Mouse (Mus musculus) stomach, embryonic 15.5 days (tissue): ENCODE measurements at regions not wholly inside any gene's neighbourhood (a gene's known extent, or its start where the extent isn't known, plus 50 kb on each side); places are given as distances from the start of the nearest gene placed in this dataset.

Source experiments
- ATAC-seq: fragments of 200-750 bp; cut with Nextera tagmentation; 2 replicates; pipeline ENCODE4 v1.8.0; 2017; ENCODE audit warnings: low read depth, moderate number of reproducible peaks, moderate TSS enrichment; ENCODE audit not compliant: insufficient read depth, low FRiP score
- H3K27ac ChIP-seq: fragments of 300-500 bp; sonication (generic); 2 replicates; pipeline ENCODE4 v1.5.1; 2015; ENCODE audit warnings: mild to moderate bottlenecking, inconsistent platforms
- H3K27me3 ChIP-seq: fragments of 300-500 bp; sonication (generic); replicated peaks from 2 replicates; pipeline ENCODE4 v1.6.1; 2015; ENCODE audit warnings: inconsistent platforms
- H3K36me3 ChIP-seq: fragments of 300-500 bp; sonication (generic); 2 replicates; pipeline ENCODE4 v1.6.1; 2015; ENCODE audit warnings: inconsistent platforms
- H3K4me1 ChIP-seq: fragments of 300-500 bp; sonication (generic); 2 replicates; pipeline ENCODE4 v1.6.1; 2015; ENCODE audit warnings: inconsistent platforms
- H3K4me2 ChIP-seq: fragments of 300-500 bp; sonication (generic); 2 replicates; pipeline ENCODE4 v1.6.1; 2015; ENCODE audit warnings: mild to moderate bottlenecking, inconsistent platforms
- H3K4me3 ChIP-seq: fragments of 300-500 bp; sonication (generic); replicated peaks from 2 replicates; pipeline ENCODE4 v1.5.1; 2015; ENCODE audit warnings: inconsistent platforms
- H3K9ac ChIP-seq: fragments of 300-500 bp; sonication (generic); 2 replicates; pipeline ENCODE4 v1.6.1; 2015; ENCODE audit warnings: inconsistent platforms
- H3K9me3 ChIP-seq: fragments of 300-500 bp; sonication (generic); 2 replicates; pipeline ENCODE4 v1.6.1; 2016; ENCODE audit warnings: inconsistent platforms
- WGBS: fragments of 180-500 bp; shearing (Covaris S2); methylation state at CpG from one replicate; pipeline ENCODE4 v1.1.7; 2015; 5-methylcytosine and 5-hydroxymethylcytosine counted together

GRCm38 (mm10) chr16:76218310-76219170 is 155.1 kb downstream of the Nrip1 start:
- Histone ChIP-seq H3K4me2 (no peak overlapping the region), H3K9ac (no peak overlapping the region), H3K27me3 (no peaks in the 10 kb centered on the region), H3K9me3 (no peaks in the 10 kb centered on the region), H3K36me3 (no peaks in the 10 kb centered on the region), H3K27ac (no peak overlapping the region), H3K4me1 (0 out of 2 replicates have a peak, but pooled peaks cover 2% of the 10 kb centered on the region), H3K4me3 (no peak overlapping the region)
- no peak for ATAC-seq
- 75% methylated on average over 11 of the region's 11 CpGs for WGBS

- Histone ChIP-seq H3K4me2 (0 out of 2 replicates have a peak overlapping the region, but pooled peaks have one; percentile 5), H3K27ac (no peak overlapping the region)
- 24% methylated on average over 8 of the region's 9 CpGs for WGBS
Measured at GRCm38 (mm10) chr16:76216184-76216583, 157.4 kb downstream of the Nrip1 start.

DNA sequence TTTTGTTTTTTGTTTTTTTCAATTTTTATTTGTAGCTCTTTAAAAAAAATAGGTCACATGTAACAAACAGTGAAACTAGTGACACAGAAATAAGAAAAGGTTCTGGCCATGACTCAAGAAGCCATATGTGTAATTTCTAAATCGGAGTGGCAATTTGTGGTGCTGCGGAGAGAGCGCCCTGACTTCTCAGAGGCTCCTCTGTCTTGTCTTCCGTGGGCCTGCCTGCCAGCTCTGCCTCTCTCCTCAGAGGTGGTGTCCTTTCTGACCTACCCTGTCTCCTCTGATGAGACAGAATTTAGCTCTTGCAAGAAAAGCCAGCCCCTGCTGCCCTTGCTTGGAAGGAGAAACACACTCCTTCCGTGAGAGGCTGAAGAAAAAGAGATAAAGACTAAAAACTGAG is 158.1 kb downstream of the Nrip1 start:
- no peaks in the 10 kb centered on the region for H3K27me3 ChIP-seq
- H3K27ac ChIP-seq, result no peak overlapping the region
- H3K9ac ChIP-seq, result no peak overlapping the region
- H3K9me3 ChIP-seq, result no peaks in the 10 kb centered on the region
- WGBS, result 54% methylated on average over 5 of the region's 5 CpGs
- ATAC-seq, result no peak
- H3K4me1 ChIP-seq, result 0 out of 2 replicates have a peak, but pooled peaks cover 2% of the 10 kb centered on the region
- no peak overlapping the region for H3K4me3 ChIP-seq
- no peaks in the 10 kb centered on the region for H3K36me3 ChIP-seq
- H3K4me2 ChIP-seq, result no peak overlapping the region

More at GRCm38 (mm10) chr16:76216184-76216583, 157.4 kb downstream of the Nrip1 start:
- no peak overlapping the region for H3K4me3 ChIP-seq
- H3K27me3 ChIP-seq, result no peaks in the 10 kb centered on the region
- ATAC-seq, result 0 out of 2 replicates have a peak, but pooled peaks have one; percentile 14
- no peaks in the 10 kb centered on the region for H3K36me3 ChIP-seq
- H3K4me1 ChIP-seq, result 0 out of 2 replicates have a peak, but pooled peaks cover 2% of the 10 kb centered on the region
- no peak overlapping the region for H3K9ac ChIP-seq
- no peaks in the 10 kb centered on the region for H3K9me3 ChIP-seq

DNA sequence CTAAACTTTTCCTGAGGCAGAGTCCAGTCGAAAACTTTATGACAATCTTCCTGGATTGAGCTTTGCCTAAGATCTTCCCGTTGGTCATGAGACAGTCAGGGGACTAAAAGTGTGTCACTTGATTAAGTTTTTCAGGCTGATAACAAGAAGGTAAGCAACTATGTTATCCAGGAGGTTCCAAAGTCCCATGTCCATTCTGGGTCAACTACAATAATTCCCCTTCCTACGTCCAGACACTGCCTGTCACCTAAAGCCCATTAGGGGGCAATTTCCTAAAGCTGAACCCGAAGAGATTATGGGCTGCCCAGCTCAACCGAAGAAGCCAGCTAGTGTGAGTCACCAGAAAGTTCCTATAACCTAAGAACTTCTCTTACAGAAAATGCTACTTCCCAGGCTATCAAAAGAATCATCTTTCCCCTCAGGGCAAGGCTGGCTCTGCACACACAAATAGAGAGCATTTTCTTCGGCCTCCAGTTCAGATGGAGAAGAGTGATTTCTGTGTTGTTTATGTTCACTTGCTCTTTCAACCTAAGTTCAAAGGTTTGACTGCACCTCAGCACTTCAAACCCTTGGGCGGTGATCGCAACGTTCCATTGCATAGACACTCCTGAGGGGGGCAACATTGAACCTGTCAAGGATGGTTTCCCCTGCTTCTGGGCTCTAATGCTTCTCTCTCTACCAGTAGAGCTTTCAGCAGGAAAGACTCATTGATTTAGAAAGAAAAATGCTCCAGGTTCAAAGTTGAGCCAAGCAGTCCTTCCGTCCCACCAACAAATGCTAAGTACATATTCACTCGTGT is 171.7 kb downstream of the Nrip1 start:
- WGBS, result 30% methylated on average over 11 of the region's 11 CpGs
- H3K4me2 ChIP-seq, result no peak overlapping the region
- peak; percentile 66; the same call in 1 of the 2 replicates for ATAC-seq
- no peaks in the 10 kb centered on the region for H3K36me3 ChIP-seq
- no peaks in the 10 kb centered on the region for H3K4me1 ChIP-seq
- H3K9me3 ChIP-seq, result no peaks in the 10 kb centered on the region
- H3K4me3 ChIP-seq, result no peak overlapping the region
- no peak overlapping the region for H3K9ac ChIP-seq
- 0 out of 2 replicates have a peak overlapping the region, but pooled peaks have one; percentile 19 for H3K27ac ChIP-seq
- no peaks in the 10 kb centered on the region for H3K27me3 ChIP-seq

DNA sequence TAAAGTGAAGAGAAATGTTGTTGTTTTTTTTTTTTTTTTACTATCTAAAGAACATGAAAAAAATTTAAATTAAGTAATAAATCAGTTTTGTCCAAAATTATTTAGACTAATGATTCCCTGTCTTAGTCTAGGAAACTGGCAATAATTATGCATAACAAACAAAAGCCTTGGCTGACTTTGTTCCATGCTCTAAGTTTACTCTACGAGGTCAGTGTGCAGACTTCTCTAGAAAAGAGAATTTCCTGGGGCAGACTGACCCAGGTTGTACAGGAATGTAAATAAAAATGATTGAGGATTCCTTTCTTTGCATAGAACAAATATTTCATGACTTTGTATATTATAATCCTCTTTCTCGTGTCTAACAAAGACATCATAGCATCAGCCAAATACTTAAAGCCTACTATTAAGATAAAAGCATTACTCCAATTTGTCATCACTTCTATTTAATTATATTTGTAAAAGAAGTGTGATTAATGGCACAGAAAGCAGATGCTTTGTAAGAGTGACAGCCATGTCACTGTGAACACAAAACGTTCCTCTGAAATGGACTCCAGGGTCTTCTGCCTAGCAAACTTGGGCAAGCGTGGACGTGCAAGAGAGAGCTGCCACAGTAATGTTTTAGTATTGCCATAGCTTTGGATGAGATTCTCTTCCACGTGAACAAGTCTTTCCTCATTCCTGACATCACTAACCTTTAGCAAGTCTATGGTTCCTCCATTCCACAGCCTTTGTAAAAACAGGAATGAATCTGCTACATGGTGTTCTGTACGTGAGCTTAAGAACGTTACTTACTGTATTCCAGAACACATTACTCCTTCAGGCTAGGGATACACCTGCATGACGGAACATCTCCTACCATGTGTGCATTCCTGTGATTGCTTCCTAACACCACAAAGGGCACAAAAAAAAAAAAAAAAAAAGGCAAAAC is 172.6 kb downstream of the Nrip1 start:
- no peaks in the 10 kb centered on the region for H3K36me3 ChIP-seq
- H3K4me1 ChIP-seq, result no peaks in the 10 kb centered on the region
- no peak overlapping the region for H3K27ac ChIP-seq
- peak; percentile 37; the same call in 1 of the 2 replicates for ATAC-seq
- H3K4me3 ChIP-seq, result no peak overlapping the region
- no peaks in the 10 kb centered on the region for H3K9me3 ChIP-seq
- H3K27me3 ChIP-seq, result no peaks in the 10 kb centered on the region
- H3K9ac ChIP-seq, result no peak overlapping the region
- WGBS, result 35% methylated on average over 9 of the region's 9 CpGs
- no peak overlapping the region for H3K4me2 ChIP-seq

DNA sequence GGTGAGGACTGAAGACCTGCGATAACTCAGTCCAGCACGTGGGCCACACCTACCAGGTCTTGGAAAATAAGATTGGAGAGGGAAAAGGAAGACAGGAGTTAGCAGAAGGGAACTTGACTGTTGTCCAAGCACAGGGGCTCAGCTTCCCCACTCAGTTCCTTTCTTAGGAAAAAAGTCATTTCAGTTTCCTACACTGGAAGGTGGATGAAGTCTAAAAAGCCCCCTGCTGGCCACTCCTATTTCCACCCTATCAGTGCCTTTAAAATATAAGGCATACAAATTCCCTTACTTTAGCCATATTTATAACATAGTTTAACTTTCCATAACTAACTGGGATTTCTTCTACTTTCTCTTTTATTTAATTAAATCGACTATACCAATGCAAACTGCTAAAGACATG is 173.4 kb downstream of the Nrip1 start:
- Histone ChIP-seq H3K4me2 (no peak overlapping the region), H3K27me3 (no peaks in the 10 kb centered on the region), H3K4me1 (no peaks in the 10 kb centered on the region), H3K9me3 (no peaks in the 10 kb centered on the region), H3K36me3 (no peaks in the 10 kb centered on the region), H3K4me3 (no peak overlapping the region), H3K27ac (no peak overlapping the region), H3K9ac (no peak overlapping the region)
- WGBS, result 67% methylated on average over 3 of the region's 3 CpGs
- ATAC-seq, result no peak

DNA sequence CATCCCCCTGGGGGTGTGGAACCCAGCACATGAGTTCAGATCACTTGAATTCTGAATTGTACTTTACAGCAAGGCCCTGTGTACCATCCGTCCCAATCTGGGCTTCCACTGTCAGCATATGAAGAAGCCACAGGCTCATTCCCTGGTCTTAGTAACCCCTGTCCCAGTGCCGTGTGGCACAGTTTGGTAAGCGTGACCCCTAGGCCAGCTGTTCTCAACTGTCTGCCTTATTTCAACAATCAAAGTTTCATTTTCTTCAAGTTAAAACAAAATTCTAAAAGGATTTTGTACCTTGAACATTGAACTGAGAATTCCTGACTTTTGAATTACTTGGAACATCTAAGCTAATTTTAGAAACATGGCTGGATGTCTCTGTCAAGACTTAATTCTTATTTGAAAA is 174.6 kb downstream of the Nrip1 start:
- no peak overlapping the region for H3K27ac ChIP-seq
- no peaks in the 10 kb centered on the region for H3K9me3 ChIP-seq
- WGBS, result 78% methylated on average over 3 of the region's 3 CpGs
- no peak for ATAC-seq
- H3K4me1 ChIP-seq, result no peaks in the 10 kb centered on the region
- H3K9ac ChIP-seq, result no peak overlapping the region
- no peak overlapping the region for H3K4me2 ChIP-seq
- no peaks in the 10 kb centered on the region for H3K27me3 ChIP-seq
- H3K36me3 ChIP-seq, result no peaks in the 10 kb centered on the region
- no peak overlapping the region for H3K4me3 ChIP-seq

DNA sequence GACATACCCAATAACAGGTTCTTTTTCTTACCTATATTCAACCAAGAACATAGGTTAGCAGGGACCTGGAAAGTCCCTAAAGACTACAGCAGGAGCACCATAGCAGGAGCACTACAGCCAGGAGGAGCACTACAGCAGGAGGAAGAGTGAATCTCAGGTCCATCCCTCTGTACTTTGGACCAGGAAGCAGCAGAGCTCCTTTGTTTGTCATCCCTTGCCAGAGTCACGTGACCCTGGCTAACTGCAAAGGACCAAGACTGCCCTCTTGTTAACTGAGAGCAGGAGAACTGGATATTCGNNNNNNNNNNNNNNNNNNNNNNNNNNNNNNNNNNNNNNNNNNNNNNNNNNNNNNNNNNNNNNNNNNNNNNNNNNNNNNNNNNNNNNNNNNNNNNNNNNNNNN is 172.2 kb upstream of the Samsn1 start:
- H3K9me3 ChIP-seq, result no peaks in the 10 kb centered on the region
- no peaks in the 10 kb centered on the region for H3K4me1 ChIP-seq
- no peak overlapping the region for H3K27ac ChIP-seq
- no peak for ATAC-seq
- H3K36me3 ChIP-seq, result no peaks in the 10 kb centered on the region
- no peaks in the 10 kb centered on the region for H3K27me3 ChIP-seq
- H3K4me2 ChIP-seq, result no peak overlapping the region
- H3K4me3 ChIP-seq, result no peak overlapping the region
- H3K9ac ChIP-seq, result no peak overlapping the region
- WGBS, result 66% methylated on average over 2 of the region's 2 CpGs

DNA sequence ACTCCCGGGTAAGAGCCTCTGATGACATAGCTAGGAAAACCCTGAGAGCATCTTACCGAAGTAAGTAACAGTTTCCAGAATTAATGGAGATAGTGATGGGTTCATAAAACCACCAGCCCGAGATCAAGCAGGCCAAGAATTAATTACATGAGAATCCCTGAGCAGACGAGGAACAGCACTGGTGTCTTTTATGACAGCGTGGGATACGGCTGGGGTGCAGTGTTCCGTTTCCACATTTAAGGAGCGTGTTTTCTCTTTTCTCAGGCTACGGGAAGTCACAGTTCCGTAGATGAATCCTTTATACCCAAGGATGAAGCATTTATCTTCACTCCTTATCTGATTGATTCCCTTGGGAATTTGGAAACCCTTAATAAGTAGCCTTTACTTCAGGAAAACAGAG is 169.1 kb upstream of the Samsn1 start:
- ATAC-seq, result no peak
- H3K4me1 ChIP-seq, result no peaks in the 10 kb centered on the region
- no peak overlapping the region for H3K9ac ChIP-seq
- H3K36me3 ChIP-seq, result no peaks in the 10 kb centered on the region
- no peak overlapping the region for H3K4me3 ChIP-seq
- H3K27me3 ChIP-seq, result no peaks in the 10 kb centered on the region
- no peak overlapping the region for H3K4me2 ChIP-seq
- 90% methylated on average over 10 of the region's 10 CpGs for WGBS
- H3K27ac ChIP-seq, result no peak overlapping the region
- H3K9me3 ChIP-seq, result no peaks in the 10 kb centered on the region

GRCm38 (mm10) chr16:76183556-76183955 is 161.5 kb upstream of the Samsn1 start:
- H3K27ac ChIP-seq, result no peak overlapping the region

DNA sequence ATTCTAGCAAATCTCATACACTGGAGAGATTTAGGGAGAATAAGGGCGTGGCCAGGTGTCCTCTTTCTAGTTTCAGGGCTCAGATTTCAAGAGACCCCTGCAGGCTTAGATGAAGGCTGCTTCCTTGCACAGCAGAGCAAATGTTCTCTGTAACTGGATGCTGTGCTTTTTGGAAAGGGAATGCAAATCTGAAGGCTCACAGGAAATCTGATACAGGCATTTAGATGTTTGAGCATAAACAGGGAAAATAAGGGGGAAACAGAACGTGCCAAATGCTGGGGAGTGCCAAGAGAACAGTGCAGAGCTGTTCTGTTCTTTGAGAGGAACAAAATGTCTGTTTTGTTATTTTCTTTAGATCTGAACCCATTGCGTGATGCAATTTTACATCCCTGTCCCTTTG is 161.0 kb upstream of the Samsn1 start:
- Histone ChIP-seq H3K9ac (no peak overlapping the region), H3K27ac (no peak overlapping the region), H3K4me2 (no peak overlapping the region), H3K36me3 (no peaks in the 10 kb centered on the region), H3K9me3 (no peaks in the 10 kb centered on the region), H3K4me3 (no peak overlapping the region), H3K27me3 (no peaks in the 10 kb centered on the region), H3K4me1 (no peaks in the 10 kb centered on the region)
- ATAC-seq, result no peak
- 25% methylated on average over 3 of the region's 3 CpGs for WGBS

More at GRCm38 (mm10) chr16:76183556-76183955, 161.5 kb upstream of the Samsn1 start:
- no peaks in the 10 kb centered on the region for H3K9me3 ChIP-seq
- no peak overlapping the region for H3K9ac ChIP-seq
- WGBS, result 84% methylated on average over 2 of the region's 2 CpGs
- H3K27me3 ChIP-seq, result no peaks in the 10 kb centered on the region
- no peaks in the 10 kb centered on the region for H3K36me3 ChIP-seq
- no peak overlapping the region for H3K4me2 ChIP-seq
- H3K4me1 ChIP-seq, result no peaks in the 10 kb centered on the region
- no peak overlapping the region for H3K4me3 ChIP-seq
- no peak for ATAC-seq
